Mouse (Mus musculus) olfactory bulb, adult 2 months (tissue): ENCODE results near the gene Nrde2.

Experiments
- CTCF ChIP-seq: fragments of 200-500 bp; IDR thresholded peaks from 2 replicates; pipeline ENCODE4 v1.5.1; 2012; ENCODE audit warnings: low read depth, mild to moderate bottlenecking, low read length, moderate library complexity; ENCODE audit not compliant: insufficient read depth
- POLR2A ChIP-seq: fragments of 200-500 bp; IDR thresholded peaks from 2 replicates; pipeline ENCODE4 v1.6.1; 2012; ENCODE audit warnings: mild to moderate bottlenecking, low read depth, low read length, moderate library complexity; ENCODE audit not compliant: insufficient read depth

GRCm38 (mm10) chr12:100201838-100202237, 42.4 kb upstream of the Nrde2 start:
- TF ChIP-seq POLR2A: no peak
- TF ChIP-seq CTCF: peak; percentile 99
